10 mouse cellular contexts compared by ENCODE assay signal in the genomic region with DNA sequence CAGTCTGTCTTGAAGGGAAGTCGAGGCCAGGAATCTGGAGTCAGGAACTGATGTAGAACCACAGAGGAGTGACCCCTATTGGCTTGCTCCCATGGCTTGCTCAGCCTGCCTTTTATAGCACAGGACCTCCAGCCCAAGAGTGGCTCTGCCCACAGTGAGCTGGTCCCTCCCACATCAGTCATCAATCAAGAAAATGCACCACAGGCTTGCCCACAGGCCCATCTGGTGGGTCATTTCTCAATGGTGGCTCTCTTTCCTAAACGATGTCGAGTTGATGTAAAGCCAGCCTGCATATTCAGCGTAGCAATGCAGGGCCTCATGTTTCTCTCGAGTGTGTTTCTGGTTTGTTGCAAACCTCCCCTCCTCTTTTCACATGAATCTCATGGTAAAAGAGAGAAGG.
DNase-seq lines count a peak whose midpoint lies in the region; ATAC-seq and TF ChIP-seq lines count a peak whose summit lies in the region.
"Had no signal": no experiment of that assay in that cellular context is flagged by ENCODE, and none has a peak within 500 bp of the region (broad histone marks: within the 10 kb centered on the region; RNA-seq: fewer than 3 reads in every experiment).

No protein-coding gene starts in this region.

- TF ChIP-seq POLR2A in thymus, adult 2 months (IDR thresholded peaks at IDR 0.05; ENCODE audit: control insufficient read depth, extremely low read depth, insufficient read depth, low read length, poor library complexity), result no peak

- no peaks in the 10 kb centered on the region for H3K9me3 ChIP-seq in kidney, embryonic 15.5 days (replicated peaks)
- no peaks in the 10 kb centered on the region for H3K9me3 ChIP-seq in forebrain, postnatal 0 days (ENCODE audit: low read length)
- H3K9me3 ChIP-seq in limb, embryonic 15.5 days, result no peaks in the 10 kb centered on the region
- no peaks in the 10 kb centered on the region for H3K9me3 ChIP-seq in liver, embryonic 11.5 days (ENCODE audit: control insufficient read depth, low read length)

- H3K4me3 ChIP-seq in kidney, embryonic 15.5 days (replicated peaks), result no peak overlapping the region
- H3K4me3 ChIP-seq in forebrain, postnatal 0 days (ENCODE audit: low read depth, low read length), result no peak overlapping the region
- no peak overlapping the region for H3K4me3 ChIP-seq in limb, embryonic 15.5 days
- no peak overlapping the region for H3K4me3 ChIP-seq in liver, embryonic 11.5 days (ENCODE audit: low read depth, low read length)
- no peak overlapping the region for H3K4me3 ChIP-seq in thymus, adult 2 months (ENCODE audit: control insufficient read depth, insufficient read depth, low read length)

- no peak for TF ChIP-seq CTCF in forebrain, postnatal 0 days (IDR thresholded peaks at IDR 0.05; ENCODE audit: low read depth)
- no peak for TF ChIP-seq CTCF in thymus, adult 2 months (IDR thresholded peaks at IDR 0.05; ENCODE audit: borderline replicate concordance, control insufficient read depth, extremely low read depth, insufficient read depth, low read length, poor library complexity)

- ATAC-seq in kidney, embryonic 15.5 days (replicated peaks; ENCODE audit: low FRiP score), result no peak
- ATAC-seq in forebrain, postnatal 0 days, result no peak
- ATAC-seq in limb, embryonic 15.5 days (ENCODE audit: insufficient number of reproducible peaks, low FRiP score, low TSS enrichment, low read depth), result no peak
- ATAC-seq in liver, embryonic 11.5 days (replicated peaks; ENCODE audit: low FRiP score), result no peak

- WGBS in kidney, embryonic 15.5 days, result 29% methylated on average over 5 of the region's 5 CpGs
- 44% methylated on average over 5 of the region's 5 CpGs for WGBS in forebrain, postnatal 0 days
- WGBS in limb, embryonic 15.5 days, result 16% methylated on average over 5 of the region's 5 CpGs
- WGBS in liver, embryonic 11.5 days, result 49% methylated on average over 5 of the region's 5 CpGs
- 89% methylated on average over 5 of the region's 5 CpGs for WGBS in thymus, adult 2 months

- no peaks in the 10 kb centered on the region for H3K36me3 ChIP-seq in kidney, embryonic 15.5 days
- H3K36me3 ChIP-seq in forebrain, postnatal 0 days (ENCODE audit: insufficient read depth), result no peaks in the 10 kb centered on the region
- H3K36me3 ChIP-seq in limb, embryonic 15.5 days, result 0 out of 2 replicates have a peak, but pooled peaks cover 2% of the 10 kb centered on the region
- no peaks in the 10 kb centered on the region for H3K36me3 ChIP-seq in liver, embryonic 11.5 days (ENCODE audit: control insufficient read depth, insufficient read depth, low read length)
- no peaks in the 10 kb centered on the region for H3K36me3 ChIP-seq in thymus, adult 2 months (ENCODE audit: control insufficient read depth, insufficient read depth, low read length)

- H3K27me3 ChIP-seq in kidney, embryonic 15.5 days, result no peaks in the 10 kb centered on the region
- H3K27me3 ChIP-seq in forebrain, postnatal 0 days (ENCODE audit: insufficient read depth, low read length), result no peaks in the 10 kb centered on the region
- H3K27me3 ChIP-seq in limb, embryonic 15.5 days, result no peaks in the 10 kb centered on the region
- H3K27me3 ChIP-seq in liver, embryonic 11.5 days (replicated peaks; ENCODE audit: control insufficient read depth, insufficient read depth, low read length), result no peaks in the 10 kb centered on the region; the same call in 1 of the 2 replicates
- no peaks in the 10 kb centered on the region for H3K27me3 ChIP-seq in thymus, adult 2 months (ENCODE audit: control insufficient read depth, insufficient read depth, low read length)

- peak overlapping the region; percentile 17; the same call in 1 of the 2 replicates for H3K4me2 ChIP-seq in kidney, embryonic 15.5 days
- H3K4me2 ChIP-seq in forebrain, postnatal 0 days (ENCODE audit: low read depth), result no peak overlapping the region
- no peak overlapping the region for H3K4me2 ChIP-seq in limb, embryonic 15.5 days
- H3K4me2 ChIP-seq in liver, embryonic 11.5 days, result no peak overlapping the region

- H3K9ac ChIP-seq in kidney, embryonic 15.5 days, result no peak overlapping the region
- H3K9ac ChIP-seq in forebrain, postnatal 0 days, result no peak overlapping the region
- H3K9ac ChIP-seq in limb, embryonic 15.5 days, result no peak overlapping the region
- no peak overlapping the region for H3K9ac ChIP-seq in liver, embryonic 11.5 days (ENCODE audit: low read depth, low read length)
- H3K9ac ChIP-seq: liver, embryonic 14.5 days had no signal

- H3K4me1 ChIP-seq in kidney, embryonic 15.5 days, result peaks cover 82% of the 10 kb centered on the region
- H3K4me1 ChIP-seq in forebrain, postnatal 0 days (ENCODE audit: insufficient read depth), result no peaks in the 10 kb centered on the region
- peaks cover 35% of the 10 kb centered on the region for H3K4me1 ChIP-seq in limb, embryonic 15.5 days
- H3K4me1 ChIP-seq in liver, embryonic 11.5 days (replicated peaks; ENCODE audit: control insufficient read depth, insufficient read depth, low read length), result peaks cover 17% of the 10 kb centered on the region
- H3K4me1 ChIP-seq in thymus, adult 2 months (replicated peaks; ENCODE audit: control insufficient read depth, insufficient read depth, low read length), result peaks cover 13% of the 10 kb centered on the region

- peak overlapping the region; percentile 79 for H3K27ac ChIP-seq in kidney, embryonic 15.5 days
- peak overlapping the region; percentile 59; the same call in 1 of the 2 replicates for H3K27ac ChIP-seq in forebrain, postnatal 0 days (ENCODE audit: low read depth, low read length)
- peak overlapping the region; percentile 44; the same call in 1 of the 2 replicates for H3K27ac ChIP-seq in limb, embryonic 15.5 days
- H3K27ac ChIP-seq in liver, embryonic 11.5 days (ENCODE audit: low read depth, low read length), result no peak overlapping the region; the same call in 1 of the 2 replicates
- H3K27ac ChIP-seq in thymus, adult 2 months (ENCODE audit: control insufficient read depth, insufficient read depth, low read length), result no peak overlapping the region
- H3K27ac ChIP-seq: liver, embryonic 14.5 days had no signal

- no peak for DNase-seq in kidney, adult 9 months
- DNase-seq in embryo, embryonic 10.5 days (ENCODE audit: low spot score), result peak; percentile 48
- DNase-seq in forebrain, postnatal 0 days, result no peak
- DNase-seq in liver, embryonic 11.5 days (ENCODE audit: low spot score), result no peak
- DNase-seq in thymus, adult 18-20 months, result no peak
- DNase-seq in thymus, adult 2 months, result no peak
- DNase-seq: cerebellum, adult 8-10 months had no signal

Comparison
In these comparisons a context has a peak if more than half of its experiments do, and no peak if none do; other contexts are left out.
1. H3K27ac ChIP-seq: peak in kidney, embryonic 15.5 days (single experiment), forebrain, postnatal 0 days (single experiment) and limb, embryonic 15.5 days (single experiment); none in liver, embryonic 11.5 days (single experiment) and thymus, adult 2 months (single experiment).